Mouse (Mus musculus) heart, adult 8-10 months (tissue): ENCODE measurements around the gene Tgfb1. TPM values are rescaled to one million over a fixed set of nuclear protein-coding genes. Genes with fewer than 3 reads are reported as not detected.
"Not testable (repeated sequence)": the region's sequence is repeated elsewhere in the genome, so short reads cannot be mapped to it uniquely, and the experiment has no call there.

Experiments
- DNase-seq: peaks from one replicate; pipeline ENCODE4 v3.0.0; 2022; ENCODE audit warnings: low spot score
- total RNA-seq, 4 experiments: library from RNA; stranded (reverse); gene quantifications; 2 replicates each; pipeline ENCODE4 v1.2.4; 2022

The Tgfb1 gene
- total RNA-seq, 4 experiments from 2014 or later, result 17.5 to 24.9 (median 23.9) TPM

DNA sequence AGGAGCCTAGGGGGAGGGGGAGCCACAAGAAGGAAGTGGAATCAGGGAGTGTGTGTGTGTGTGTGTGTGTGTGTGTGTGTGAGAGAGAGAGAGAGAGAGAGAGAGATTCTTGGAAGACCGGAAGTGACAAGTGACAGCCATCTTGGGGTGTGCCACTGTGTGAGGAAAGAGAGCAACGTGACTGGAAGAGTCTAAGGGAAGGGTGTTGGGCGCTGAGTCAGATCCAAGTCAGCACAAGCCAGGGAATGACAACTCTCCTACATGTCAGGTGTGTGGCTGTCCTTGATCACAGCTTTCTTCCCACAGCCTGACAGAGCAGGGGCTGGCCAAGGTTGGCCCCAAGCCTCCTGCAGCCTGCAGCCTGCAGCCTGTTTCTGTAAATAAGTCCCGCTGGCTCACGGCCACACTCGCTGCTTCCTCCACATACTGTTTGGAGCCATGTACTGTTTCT, 19.0 kb downstream of the Tgfb1 start:
- DNase-seq, result peak; percentile 65

DNA sequence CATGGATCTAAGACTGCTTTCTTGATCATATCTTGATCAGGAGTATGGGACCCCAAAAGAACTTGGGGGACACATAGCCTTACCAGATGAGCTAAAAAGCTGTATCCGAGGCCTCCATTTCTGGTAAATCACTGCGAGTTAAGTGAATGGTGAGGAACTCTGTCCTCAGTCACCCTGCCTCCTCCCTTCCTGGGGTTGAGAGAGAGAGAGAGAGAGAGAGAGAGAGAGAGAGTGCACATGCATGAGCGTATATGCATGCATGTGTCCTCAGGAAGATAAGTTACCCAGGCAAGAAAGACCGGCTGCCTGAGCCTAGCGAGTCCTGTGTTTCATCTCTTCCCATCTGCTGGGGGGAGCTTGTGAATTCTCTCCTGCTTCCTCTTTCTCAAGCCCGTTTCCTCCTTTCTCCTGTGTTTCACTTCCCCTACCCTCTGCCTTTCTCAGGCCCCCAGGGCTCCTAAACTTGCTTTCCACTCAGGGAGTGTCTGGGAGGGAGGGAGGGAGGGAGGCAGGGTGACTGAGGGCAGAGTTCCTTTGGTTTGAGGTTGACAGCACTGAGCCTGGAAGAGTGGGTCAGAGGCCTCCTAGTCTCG, 19.9 kb downstream of the Tgfb1 start:
- DNase-seq, result peak; percentile 47

DNA sequence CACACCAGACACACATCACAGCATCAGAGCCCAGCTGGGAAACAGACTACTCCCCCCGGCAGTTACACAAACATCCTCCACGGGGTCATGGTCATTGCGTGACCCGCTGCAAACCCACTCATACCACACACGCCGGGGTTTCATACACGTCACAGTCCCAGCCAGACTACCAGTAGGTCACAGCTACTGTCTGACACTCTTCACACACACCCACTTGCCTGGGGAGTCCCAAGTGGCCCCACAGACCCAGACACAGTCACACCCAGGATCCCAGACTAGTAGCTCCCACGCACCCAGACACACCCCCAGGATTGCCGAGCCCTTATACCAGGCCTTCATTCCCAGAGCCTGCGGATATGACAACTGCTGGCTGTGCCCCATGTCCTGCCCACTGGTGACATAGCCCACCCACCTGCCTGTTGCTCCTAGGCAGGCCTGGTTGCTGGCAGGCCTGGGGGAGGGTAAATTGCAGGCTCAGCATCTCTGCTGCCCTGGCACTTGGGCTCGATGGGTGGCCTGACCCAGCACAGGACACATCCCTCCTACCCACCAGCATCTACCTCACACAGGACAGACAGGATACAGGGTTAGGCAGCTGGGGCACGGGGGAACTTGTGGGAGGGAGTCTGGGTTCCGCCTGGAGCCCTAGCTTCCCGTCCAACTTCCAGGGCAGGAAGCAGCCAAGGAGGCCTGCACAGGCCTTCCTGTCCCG, 20.9 kb downstream of the Tgfb1 start:
- peak; percentile 79 for DNase-seq

DNA sequence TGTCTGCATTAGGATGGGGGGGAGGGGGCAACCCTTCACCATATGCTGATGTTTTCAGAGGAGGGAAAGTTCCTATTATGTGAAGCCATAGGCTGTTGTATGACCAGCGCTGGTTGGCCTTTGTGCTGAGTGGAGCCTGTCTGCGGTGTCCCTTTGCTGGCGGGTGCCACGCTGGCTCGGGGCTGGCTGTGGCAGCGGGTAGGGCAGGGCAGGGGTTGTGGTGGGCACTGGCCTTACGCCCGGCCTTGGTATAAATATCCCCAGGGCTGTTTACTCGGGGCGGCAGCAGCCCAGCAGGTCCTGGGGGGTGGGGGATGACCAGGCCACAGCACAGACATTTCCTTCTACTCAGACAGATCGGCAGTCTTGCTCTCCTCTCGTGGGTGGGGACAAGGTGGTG, 23.2 kb downstream of the Tgfb1 start:
- no peak for DNase-seq

- no peak for DNase-seq
Observed at GRCm38 (mm10) chr7:25710519-25711130, 23.8 kb downstream of the Tgfb1 start.

DNA sequence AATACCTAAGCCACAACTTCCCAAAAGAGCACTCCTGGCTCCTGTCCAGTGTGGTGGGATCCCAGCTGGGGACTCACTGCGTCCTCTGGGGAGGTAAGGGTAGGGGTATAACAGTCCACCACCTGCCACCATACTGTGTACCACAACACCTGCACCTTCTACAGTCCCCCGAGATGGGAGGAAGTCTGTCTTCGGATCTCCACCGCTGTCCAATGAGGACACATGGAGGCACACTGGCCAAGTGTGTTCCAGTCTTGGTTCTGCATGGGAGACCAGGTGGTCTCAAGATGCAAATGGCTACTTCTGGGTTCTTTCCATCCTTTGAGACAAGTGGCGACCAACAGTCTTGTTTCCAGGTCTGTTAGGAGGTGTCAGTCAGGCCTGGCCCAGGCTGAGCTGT, 24.4 kb downstream of the Tgfb1 start:
- DNase-seq, result no peak

- DNase-seq, result no peak
Observed at GRCm38 (mm10) chr7:25711731-25712197, 25.0 kb downstream of the Tgfb1 start.

DNA sequence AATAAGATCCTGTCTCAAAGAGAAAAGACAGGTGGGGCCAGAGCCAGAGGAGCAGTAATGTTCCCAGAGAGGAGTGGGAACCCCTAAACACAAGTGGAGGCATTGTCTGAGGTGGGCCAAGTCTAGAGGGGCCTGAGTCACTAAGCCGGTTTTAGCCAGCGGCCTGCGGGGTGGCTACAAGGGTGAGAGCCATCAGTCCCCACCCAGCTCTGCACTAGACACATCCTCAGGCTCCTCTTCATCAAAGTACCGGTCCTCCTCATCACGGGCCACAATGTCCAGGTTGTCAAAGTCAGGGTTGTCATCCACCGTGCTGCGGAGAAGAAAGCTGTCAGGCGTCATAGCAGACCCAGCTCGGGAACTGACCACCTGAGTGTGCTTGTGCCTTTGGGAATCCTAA, 26.0 kb downstream of the Tgfb1 start:
- no peak for DNase-seq

DNA sequence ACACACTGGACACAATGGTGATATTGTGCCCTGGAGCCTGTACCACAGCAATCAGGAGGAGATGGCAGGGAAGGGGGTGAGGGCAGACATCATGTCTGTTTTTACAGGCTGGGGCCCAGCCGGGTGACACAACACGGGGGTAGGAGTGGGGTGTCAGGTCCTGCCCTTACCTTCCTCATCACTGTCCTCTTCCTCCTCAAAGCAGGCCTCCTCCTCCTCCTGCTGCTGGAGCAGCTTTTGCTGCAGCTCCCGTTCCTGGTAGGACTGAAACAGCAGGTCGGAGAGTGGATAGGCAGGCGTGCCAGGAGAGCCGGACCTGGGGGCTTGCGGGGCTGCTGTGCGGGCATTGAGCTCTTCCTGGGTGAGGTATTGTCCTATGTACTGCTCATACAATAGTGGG, 27.8 kb downstream of the Tgfb1 start:
- no peak for DNase-seq

DNA sequence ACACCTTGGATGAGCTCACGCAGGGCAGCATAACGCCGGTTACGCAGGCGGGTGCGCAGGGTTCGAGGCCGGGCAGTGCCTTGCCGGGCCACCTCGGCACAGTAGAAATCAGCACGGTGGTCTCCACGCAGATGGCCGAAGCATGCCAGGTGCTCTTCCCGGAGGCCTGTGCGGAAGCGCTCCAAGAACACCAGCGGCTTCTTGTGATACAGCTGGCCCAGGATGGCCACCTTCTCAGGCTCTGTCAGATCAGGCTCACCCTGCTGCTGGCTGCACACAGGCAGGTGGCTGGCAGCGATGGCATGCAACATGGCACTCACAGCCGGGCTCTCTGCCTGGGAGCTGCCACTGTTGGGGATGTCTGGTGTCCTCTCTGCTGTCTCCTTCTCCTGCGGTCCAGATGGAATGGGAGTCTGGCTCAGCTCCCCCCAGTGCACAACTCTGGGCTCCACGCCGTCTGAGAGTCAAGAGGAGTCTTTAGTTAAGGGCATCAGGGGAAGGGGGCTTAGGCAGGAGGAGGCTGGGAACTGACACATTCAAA, 29.0 kb downstream of the Tgfb1 start:
- DNase-seq, result no peak

- DNase-seq, result no peak
Observed at GRCm38 (mm10) chr7:25717478-25717877, 30.7 kb downstream of the Tgfb1 start.

- peak; percentile 96 for DNase-seq
Observed at GRCm38 (mm10) chr7:25718788-25719417, 32.1 kb downstream of the Tgfb1 start, which contains the start of gene Ccdc97. Gene Ccdc97, minus strand, starts transcription at chr7:25719088.

DNA sequence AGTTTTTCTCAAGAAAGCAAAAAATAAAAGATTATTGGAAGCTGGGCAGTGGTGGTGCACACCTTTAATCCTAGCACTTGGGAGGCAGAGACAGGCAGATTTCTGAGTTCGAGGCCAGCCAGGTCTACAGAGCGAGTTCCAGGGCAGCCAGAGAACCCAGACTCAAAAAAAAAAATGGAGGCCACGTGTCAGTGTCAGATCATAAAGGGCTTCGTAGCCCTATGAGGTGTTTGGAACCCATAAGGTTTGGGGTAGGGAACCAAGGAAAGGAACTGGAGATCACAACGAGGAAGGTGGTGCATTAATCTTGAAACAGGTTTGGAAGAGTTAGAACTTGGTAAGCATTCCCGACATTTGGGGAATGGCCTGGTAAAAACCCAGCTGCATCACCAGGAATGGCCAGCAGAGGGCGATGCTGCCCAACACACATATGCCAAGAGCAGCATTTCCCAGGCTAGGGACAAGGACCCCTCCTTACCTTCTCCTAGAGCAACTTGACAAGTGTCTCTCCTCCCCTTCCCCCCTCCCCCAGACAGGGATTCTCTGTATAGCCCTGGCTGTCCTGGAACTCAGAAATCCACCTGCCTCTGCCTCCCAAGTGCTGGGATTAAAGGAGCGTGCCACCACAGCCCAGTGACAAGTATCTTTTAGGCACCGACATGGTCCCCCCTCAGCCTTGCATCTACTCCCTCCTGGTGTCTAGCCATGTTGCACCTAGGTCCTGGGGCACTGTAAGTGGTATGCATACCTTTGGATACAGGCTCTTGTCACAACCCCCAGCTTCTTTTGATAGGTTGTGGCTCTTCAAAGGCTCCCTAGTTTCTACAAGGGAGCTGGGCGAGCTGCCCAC, 33.2 kb downstream of the Tgfb1 start:
- peak; percentile 83 for DNase-seq

DNA sequence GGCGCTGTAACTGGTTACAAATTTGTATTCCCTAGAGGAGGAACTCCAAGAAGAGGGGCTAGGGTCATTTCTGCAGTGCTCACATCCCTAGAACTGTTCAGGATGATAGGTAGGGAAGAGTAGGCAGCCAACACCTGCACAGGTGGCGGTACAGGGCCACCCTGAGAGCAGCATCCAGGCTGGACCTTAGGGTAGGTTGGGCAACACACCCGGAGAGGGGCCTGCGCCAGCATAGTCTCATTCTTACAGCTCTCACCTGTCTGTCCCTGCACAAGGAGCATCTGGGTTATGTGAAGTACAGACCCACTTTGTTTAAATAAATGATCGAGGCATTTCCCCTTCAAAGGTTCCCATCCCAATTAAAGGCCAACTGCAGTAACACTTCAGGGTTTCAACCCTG, 34.0 kb downstream of the Tgfb1 start:
- DNase-seq, result no peak

- DNase-seq, result not testable (repeated sequence)
Observed at GRCm38 (mm10) chr7:25721776-25722175, 35.0 kb downstream of the Tgfb1 start.

- no peak for DNase-seq
Observed at GRCm38 (mm10) chr7:25725886-25726285, 39.1 kb downstream of the Tgfb1 start.

GRCm38 (mm10) chr7:25727800-25728199, 41.0 kb downstream of the Tgfb1 start:
- no peak for DNase-seq

GRCm38 (mm10) chr7:25729396-25729795, 42.6 kb downstream of the Tgfb1 start:
- no peak for DNase-seq

DNA sequence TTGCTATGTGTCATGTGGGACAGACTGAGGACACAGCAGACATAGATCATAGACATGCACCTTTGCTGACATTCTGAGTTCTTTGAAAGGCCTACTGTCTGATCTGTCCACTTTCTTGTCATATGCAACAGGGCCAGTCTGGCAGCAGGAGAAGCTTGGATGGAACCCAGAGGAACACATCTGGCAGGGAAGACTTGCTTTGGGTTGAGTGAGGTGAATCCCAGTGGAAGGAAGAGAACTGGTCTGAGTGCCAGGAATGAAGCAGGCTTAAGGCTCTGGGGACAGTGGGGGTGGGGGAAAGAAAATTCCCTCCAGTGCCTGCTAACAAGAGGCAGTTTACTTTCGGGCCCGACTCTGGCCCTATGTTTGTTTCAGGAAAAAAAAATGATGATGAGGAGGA, 43.1 kb downstream of the Tgfb1 start:
- DNase-seq, result peak; percentile 77

GRCm38 (mm10) chr7:25731294-25732055, 44.7 kb downstream of the Tgfb1 start:
- peak; percentile 33 for DNase-seq
